Mouse (Mus musculus) E14TG2a.4 (cell line): ENCODE results near the gene Tvp23b.

ENCODE experiments used
- CTCF ChIP-seq: conservative IDR thresholded peaks from 2 replicates; pipeline ENCODE4 v1.5.1; 2014; ENCODE audit warnings: low read length
- POU5F1 ChIP-seq: IDR thresholded peaks from 2 replicates; pipeline ENCODE4 v1.6.1; 2014; ENCODE audit warnings: low read length, borderline replicate concordance

DNA sequence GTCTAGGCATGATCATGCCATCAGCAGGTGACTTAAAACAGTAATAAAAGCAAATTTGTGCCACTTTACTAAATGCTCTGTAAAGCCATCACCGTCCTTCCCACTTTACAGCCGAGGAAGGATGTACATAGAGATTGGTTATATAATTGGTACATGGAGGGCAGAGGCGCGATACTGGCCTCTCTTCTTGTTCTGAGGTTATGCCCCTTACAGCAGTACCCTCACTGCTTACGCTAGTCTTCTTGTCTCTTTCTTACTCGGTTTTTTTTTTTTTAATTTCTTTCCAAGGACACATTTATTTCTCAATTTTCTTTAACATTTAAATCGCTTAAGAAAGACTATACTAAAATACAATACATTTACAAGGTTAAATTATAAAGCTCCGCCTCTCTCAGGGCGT is 527 bp upstream of the Tvp23b start:
- no peak for TF ChIP-seq CTCF
- TF ChIP-seq POU5F1 = no peak
